Mouse (Mus musculus): ENCODE measurements at regions not wholly inside any gene's neighbourhood (a gene's known extent, or its start where the extent isn't known, plus 50 kb on each side); places are given as distances from the start of the nearest gene placed in this dataset.

- DNase-seq, result no peak
Observed at GRCm38 (mm10) chr11:114313652-114314051, 246.8 kb upstream of the Sdk2 start.

GRCm38 (mm10) chr11:114311640-114312039 is 244.8 kb upstream of the Sdk2 start:
- DNase-seq, result no peak

GRCm38 (mm10) chr11:114303636-114304354 is 236.9 kb upstream of the Sdk2 start:
- DNase-seq, result no peak

GRCm38 (mm10) chr11:114300611-114301319 is 233.9 kb upstream of the Sdk2 start:
- no peak for DNase-seq

- DNase-seq, result no peak
Observed at GRCm38 (mm10) chr11:114296816-114297334, 230.0 kb upstream of the Sdk2 start.

GRCm38 (mm10) chr11:114294511-114295250 is 227.8 kb upstream of the Sdk2 start:
- DNase-seq, result no peak

GRCm38 (mm10) chr11:114291258-114291657 is 224.4 kb upstream of the Sdk2 start:
- DNase-seq, result no peak

- DNase-seq, result no peak
Observed at GRCm38 (mm10) chr11:114289946-114290345, 223.1 kb upstream of the Sdk2 start.

- no peak for DNase-seq
Observed at GRCm38 (mm10) chr11:114284820-114285666, 218.2 kb upstream of the Sdk2 start.

GRCm38 (mm10) chr11:114283208-114283607 is 216.4 kb upstream of the Sdk2 start:
- peak in 1 of 2 experiments; percentile 29 for DNase-seq

- DNase-seq, result no peak
Observed at GRCm38 (mm10) chr11:114282566-114282965, 215.7 kb upstream of the Sdk2 start.

- DNase-seq, result no peak
Observed at GRCm38 (mm10) chr11:114281846-114282245, 215.0 kb upstream of the Sdk2 start.

GRCm38 (mm10) chr11:114281041-114281695 is 214.3 kb upstream of the Sdk2 start:
- DNase-seq, result no peak

GRCm38 (mm10) chr11:114277513-114278304 is 210.9 kb upstream of the Sdk2 start:
- DNase-seq, result no peak

- no peak for DNase-seq
Observed at GRCm38 (mm10) chr11:114270358-114271072, 203.7 kb upstream of the Sdk2 start.

GRCm38 (mm10) chr11:114261959-114262358 is 195.1 kb upstream of the Sdk2 start:
- no peak for DNase-seq

GRCm38 (mm10) chr11:114258218-114258617 is 191.4 kb upstream of the Sdk2 start:
- DNase-seq, result no peak

- DNase-seq, result no peak
Observed at GRCm38 (mm10) chr11:114257756-114258155, 190.9 kb upstream of the Sdk2 start.

- DNase-seq, result no peak
Observed at GRCm38 (mm10) chr11:114257061-114257460, 190.2 kb upstream of the Sdk2 start.

GRCm38 (mm10) chr11:114254344-114254743 is 187.5 kb upstream of the Sdk2 start:
- no peak for DNase-seq
